Mouse (Mus musculus) brown adipose tissue, adult 24 weeks (tissue): ENCODE measurements at regions not wholly inside any gene's neighbourhood (a gene's known extent, or its start where the extent isn't known, plus 50 kb on each side); places are given as distances from the start of the nearest gene placed in this dataset.
"Not testable (repeated sequence)": the region's sequence is repeated elsewhere in the genome, so short reads cannot be mapped to it uniquely, and the experiment has no call there.

ENCODE experiments used
- H3K27ac ChIP-seq: fragments of 200-500 bp; replicated peaks from 2 replicates; pipeline ENCODE4 v1.5.1; 2012; ENCODE audit warnings: low read depth, mild to moderate bottlenecking, low read length
- H3K4me1 ChIP-seq: fragments of 200-500 bp; 2 replicates; pipeline ENCODE4 v1.6.1; 2012; ENCODE audit warnings: low read length, mixed read lengths; ENCODE audit not compliant: control insufficient read depth, insufficient read depth, insufficient read length
- H3K4me3 ChIP-seq: fragments of 200-500 bp; 2 replicates; pipeline ENCODE4 v1.5.1; 2012; ENCODE audit warnings: low read depth, mild to moderate bottlenecking, low read length, moderate library complexity; ENCODE audit not compliant: insufficient read depth

DNA sequence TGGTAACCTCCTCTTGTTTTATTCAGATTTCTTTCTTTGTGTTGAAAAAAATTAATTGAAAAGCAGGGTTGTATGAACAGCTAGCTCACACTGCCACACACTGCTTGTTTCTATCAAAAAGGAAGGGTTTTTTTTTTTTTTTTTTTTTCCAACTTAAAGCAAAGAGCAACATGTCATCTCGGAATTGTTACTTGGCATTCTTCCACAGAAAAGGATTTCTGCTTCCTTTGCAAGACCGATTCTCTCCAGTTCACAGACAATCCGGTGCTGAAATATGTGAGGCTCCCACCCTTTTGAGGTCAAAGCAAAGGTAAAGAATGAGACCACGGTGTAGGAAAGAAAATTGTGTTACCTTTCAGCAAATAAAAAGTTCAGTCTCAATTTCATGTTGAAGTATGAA lies 401.3 kb upstream of the Nova1 start:
- Histone ChIP-seq H3K4me1 (no peaks in the 10 kb centered on the region), H3K27ac (no peak overlapping the region; the same call in 1 of the 2 replicates), H3K4me3 (no peak overlapping the region)

DNA sequence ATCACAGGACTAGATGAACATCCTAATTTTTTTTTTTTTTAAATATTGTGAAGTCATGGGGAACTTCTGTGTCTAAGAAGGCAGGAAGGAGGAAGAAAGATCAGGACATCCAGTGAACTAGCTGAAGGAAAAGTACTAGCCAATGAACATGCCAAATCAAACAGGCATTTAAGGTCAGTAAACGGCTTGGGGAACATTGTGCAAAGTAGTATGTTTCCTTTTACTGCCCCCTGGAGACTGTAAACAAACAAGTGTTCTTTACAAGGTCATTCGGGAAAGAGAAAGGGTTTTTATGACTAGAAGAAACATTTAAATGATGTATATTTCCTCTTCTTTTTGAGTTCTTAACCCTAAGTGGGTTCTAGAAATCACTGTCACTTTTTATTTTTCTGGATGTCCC lies 400.6 kb upstream of the Nova1 start:
- Histone ChIP-seq H3K4me1 (no peaks in the 10 kb centered on the region), H3K27ac (no peak overlapping the region), H3K4me3 (no peak overlapping the region)

DNA sequence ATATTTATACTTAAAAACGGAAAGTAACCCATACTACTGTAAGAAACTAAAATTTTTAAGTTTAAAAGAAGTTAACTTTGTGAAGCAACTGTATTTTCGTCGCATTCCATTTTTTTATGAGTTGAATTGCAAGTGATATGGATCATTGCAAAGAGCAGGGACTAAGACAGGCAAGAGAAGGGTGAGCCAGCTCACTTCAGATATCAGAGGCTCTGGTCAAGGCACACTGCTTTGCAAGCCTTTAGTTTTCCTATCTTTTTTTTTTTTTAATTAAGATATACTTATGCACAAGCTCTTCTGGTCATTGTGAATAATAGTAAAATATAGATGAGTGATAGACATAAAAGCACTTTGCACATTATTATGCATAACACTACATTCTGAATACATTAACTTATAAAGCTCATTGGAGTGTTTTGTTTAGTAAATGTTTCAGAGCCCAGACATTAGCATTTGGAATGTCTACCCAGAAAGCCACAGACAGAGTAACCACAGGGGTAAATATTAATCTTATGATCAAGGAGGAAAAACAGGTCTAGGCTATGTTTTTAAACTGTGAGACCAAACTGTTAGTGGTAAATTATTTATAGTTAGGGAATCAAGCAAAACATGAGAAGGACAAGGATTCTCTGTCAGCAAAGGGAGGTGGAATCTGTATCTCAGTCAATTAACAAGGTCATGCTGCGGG lies 392.8 kb upstream of the Nova1 start:
- Histone ChIP-seq H3K27ac (no peak overlapping the region), H3K4me3 (no peak overlapping the region)

DNA sequence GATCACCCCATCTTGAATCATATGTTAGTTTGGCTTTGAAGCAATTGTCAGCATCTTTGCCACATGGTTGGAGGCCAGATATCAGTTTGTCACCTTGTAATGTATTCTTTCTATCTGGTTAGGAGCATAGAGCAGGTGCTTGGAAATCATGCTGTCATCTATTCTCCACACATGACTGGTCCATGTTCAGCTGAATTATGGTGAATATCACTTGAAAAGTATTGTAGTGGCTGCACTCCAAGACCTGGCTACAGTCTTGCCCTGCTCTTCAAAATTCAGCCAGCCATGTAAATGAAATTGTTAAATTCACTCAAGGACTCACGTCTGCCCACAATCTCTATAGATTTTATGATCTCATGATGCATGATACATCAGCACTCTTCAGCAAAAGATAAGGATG lies 384.2 kb upstream of the Nova1 start:
- no peak overlapping the region for H3K4me3 ChIP-seq
- no peaks in the 10 kb centered on the region for H3K4me1 ChIP-seq

More for the DNA sequence above, 392.8 kb upstream of the Nova1 start:
- no peaks in the 10 kb centered on the region for H3K4me1 ChIP-seq

DNA sequence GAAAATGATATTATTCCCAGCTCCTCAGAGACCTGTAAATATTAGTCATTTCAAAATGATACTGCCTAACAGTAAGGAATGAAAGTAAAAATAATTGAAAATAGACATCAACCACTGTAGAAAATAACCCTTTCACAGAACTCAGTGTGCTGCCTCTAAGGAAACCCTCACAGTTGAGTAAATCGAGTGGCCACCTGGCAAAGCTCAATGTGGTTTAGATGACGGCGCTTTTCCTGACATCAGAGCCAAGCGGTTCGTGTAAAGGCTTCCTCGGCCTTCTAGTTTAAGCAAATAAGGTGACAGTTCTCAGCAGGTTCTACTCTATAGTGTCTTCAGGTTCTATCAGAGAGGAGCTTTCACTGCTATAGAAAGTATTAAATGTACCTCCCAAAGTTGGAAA lies 379.9 kb upstream of the Nova1 start:
- Histone ChIP-seq H3K4me3 (no peak overlapping the region), H3K27ac (no peak overlapping the region), H3K4me1 (no peaks in the 10 kb centered on the region)

More for the DNA sequence above, 384.2 kb upstream of the Nova1 start:
- H3K27ac ChIP-seq, result no peak overlapping the region

DNA sequence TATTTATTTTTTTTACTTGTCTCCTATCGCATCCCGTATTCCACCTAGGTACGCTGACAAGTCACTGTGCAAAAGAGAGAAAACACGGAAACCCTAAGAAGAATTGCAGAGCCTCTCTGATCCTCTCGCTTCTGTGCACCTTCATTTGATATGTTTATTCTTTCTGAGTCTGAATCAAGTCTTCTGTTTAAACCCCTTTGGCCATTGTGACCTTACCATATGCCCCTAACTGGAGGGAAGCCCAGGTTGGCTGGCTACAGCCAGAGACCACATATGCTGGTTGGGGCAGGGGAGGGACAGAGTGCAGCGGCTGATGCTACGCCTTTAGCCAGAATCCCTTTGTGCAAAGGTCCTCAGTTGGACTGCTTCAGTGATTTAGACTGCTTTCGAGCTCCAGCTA lies 346.0 kb upstream of the Nova1 start:
- Histone ChIP-seq H3K4me3 (no peak overlapping the region), H3K4me1 (no peaks in the 10 kb centered on the region), H3K27ac (no peak overlapping the region)

DNA sequence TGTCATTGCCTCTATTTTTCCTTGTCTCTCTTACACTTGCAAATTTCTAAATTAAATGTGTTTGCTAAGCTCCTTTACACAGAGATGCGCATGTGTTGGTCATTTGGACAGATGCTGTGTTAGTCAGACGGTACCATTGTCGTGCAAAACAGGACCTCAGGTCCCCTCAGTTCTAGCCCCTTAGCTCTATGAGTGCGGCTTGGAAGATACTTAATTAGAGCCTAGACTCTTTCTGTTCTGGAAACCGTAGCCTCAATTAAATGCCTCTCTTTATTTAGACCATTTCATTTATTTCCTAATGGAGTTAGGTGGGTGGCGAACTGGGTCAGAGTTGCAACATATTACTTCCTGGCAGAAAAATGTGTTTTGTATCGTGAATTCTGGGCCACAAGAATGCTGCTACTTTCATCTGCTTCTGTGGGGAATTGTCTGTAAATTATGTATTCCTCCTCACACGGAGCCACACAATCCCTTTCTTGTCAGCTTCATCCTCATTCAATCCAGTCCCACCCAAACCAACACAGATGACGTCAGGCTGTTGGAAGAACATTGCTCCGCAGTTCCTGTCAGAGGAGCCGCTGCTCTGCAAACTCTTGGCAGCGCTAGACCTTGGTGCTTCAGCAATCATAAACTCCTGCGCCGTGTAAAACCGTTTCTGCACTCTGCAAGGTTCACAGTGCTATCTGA lies 345.4 kb upstream of the Nova1 start:
- no peaks in the 10 kb centered on the region for H3K4me1 ChIP-seq
- H3K4me3 ChIP-seq, result peak overlapping the region; percentile 50
- no peak overlapping the region for H3K27ac ChIP-seq

DNA sequence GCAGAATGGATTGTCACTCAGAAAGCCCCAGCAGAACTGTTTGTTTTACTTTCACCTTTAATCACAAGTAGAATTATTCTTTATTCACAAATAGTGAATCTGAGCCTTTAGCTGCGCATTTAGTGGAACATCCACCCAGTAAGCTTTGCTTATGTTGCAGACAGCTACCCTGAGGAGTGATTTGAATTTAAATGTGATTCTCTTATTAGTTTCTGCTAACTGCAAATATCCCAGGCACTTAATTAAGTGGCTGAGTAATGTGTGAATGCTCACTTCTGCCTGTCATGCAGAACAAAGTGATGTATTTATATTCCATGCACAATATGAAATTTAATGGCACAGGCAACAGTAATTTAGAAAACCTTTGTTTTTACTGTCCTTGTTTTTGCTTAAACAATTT lies 344.4 kb upstream of the Nova1 start:
- Histone ChIP-seq H3K4me3 (no peak overlapping the region), H3K27ac (no peak overlapping the region), H3K4me1 (no peaks in the 10 kb centered on the region)

DNA sequence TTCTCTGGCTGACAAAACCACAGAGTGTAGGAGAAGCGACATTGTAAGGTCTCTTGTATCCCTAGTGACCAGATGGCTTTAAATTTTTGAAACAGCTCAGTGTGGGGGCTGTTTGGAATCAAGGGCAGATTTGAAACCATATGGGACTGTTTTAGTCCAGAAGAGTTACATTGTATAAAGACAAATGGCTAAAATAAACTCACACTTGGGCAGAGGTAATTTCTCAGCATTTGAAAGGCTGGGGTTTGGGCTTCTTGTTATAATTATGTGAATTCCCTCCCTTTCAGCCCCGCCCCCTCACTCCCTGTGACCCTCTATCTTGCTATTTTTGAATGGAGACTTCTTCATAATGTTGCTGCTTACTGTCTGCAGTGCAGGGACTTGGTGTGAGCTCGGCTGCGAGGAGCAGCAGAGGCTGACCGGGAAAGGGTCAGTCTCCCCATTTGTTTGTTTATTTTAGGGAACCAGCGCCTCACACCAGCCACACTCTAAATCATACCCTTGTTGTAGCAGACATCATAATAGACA lies 344.0 kb upstream of the Nova1 start:
- H3K4me3 ChIP-seq, result no peak overlapping the region
- H3K4me1 ChIP-seq, result no peaks in the 10 kb centered on the region
- H3K27ac ChIP-seq, result no peak overlapping the region

DNA sequence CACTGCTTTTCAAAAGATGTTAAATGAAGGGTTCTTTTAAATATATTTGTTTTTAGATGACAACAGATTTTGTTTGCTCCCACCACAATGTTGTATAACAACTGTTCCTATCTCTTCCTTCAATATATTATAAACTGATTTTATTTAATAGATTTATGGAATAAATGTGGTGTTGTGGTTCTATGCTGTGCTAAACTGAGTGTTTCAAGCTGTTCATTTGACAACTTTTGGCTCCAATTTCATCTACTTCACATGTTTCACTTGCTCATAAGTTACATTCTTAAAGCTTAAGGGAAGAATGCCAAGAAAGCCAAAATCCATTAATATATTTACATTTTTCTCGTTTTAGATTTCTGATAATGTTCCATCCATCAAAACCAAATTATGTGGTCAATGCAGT lies 341.9 kb upstream of the Nova1 start:
- H3K4me1 ChIP-seq, result no peaks in the 10 kb centered on the region
- H3K27ac ChIP-seq, result no peak overlapping the region
- no peak overlapping the region for H3K4me3 ChIP-seq

DNA sequence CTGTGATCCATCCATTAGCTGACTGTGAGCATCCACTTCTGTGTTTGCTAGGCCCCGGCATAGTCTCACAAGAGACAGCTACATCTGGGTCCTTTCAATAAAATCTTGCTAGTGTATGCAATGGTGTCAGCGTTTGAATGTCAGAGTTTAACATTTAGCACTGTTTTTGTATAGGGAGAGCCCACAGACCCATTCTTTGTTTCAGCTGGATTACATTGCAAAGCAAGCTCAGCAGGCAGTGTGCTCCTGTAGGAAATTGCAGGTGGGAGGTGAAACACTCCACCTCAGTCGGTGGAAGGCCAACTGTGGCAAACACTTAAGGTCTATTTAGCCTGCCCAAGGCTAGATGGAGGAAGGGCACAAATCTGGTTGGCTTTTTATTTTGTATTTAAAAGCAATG lies 337.2 kb upstream of the Nova1 start:
- not testable (repeated sequence) for H3K4me3 ChIP-seq, H3K4me1 ChIP-seq, H3K27ac ChIP-seq

DNA sequence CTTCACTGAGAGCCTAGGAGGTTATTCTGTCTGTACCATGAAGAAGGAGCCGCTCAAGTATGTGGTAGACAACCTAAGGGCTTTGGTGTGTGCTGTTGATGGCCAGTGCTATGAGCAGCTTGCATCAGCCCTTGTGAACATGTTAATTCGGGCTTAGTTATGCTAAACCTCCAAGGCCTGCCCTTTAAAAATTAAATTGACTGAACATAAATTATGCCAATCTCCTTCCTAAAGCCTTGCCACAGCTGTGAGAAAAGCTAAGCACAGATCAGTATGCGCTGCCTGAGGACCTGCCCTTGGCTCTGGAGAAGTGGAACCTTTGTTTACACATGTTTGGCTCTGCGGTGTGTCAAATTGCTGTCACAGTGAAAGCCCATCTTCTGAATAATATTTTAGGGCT lies 321.9 kb upstream of the Nova1 start:
- Histone ChIP-seq H3K4me3 (no peak overlapping the region), H3K4me1 (no peaks in the 10 kb centered on the region), H3K27ac (no peak overlapping the region)

DNA sequence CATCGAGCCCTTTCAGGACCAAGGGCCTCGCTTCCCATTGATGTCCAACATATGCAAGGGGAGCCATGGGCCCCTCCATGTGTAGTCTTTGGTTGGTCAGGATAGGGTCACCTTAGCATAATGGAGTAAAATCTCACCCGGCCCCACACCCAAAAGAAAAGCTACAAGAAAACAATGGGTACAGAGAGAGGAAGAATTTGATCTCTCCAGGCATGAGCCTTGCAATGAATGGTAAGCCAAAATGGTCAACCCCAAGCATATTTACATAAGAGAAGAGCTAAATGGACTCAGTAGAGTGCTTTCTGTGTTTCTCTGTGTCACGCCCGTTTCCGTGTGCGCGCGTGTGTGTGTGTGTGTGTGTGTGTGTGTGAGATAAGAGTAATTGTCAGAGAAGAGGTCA lies 311.1 kb upstream of the Nova1 start:
- Histone ChIP-seq H3K4me1 (no peaks in the 10 kb centered on the region), H3K4me3 (no peak overlapping the region), H3K27ac (no peak overlapping the region)

DNA sequence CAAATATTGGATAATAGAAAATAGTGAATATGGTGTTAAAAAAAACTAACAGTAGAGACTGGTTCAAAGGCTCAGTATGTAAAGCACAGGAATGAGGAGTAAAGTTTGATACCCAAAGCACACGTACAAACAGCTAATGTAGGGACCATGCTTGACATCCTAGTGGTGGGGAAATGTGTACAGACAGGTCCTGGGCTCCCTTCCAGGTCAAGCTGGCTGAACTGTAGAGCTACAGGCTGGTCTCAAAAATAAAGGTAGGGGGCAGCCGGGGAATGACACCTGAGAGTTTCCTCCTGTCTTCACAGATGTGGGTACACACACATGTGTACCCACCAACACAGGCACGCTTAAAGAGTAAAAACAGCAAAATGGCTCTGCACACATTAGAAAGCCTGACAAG lies 309.9 kb upstream of the Nova1 start:
- Histone ChIP-seq H3K4me1 (no peaks in the 10 kb centered on the region), H3K4me3 (no peak overlapping the region), H3K27ac (no peak overlapping the region)

DNA sequence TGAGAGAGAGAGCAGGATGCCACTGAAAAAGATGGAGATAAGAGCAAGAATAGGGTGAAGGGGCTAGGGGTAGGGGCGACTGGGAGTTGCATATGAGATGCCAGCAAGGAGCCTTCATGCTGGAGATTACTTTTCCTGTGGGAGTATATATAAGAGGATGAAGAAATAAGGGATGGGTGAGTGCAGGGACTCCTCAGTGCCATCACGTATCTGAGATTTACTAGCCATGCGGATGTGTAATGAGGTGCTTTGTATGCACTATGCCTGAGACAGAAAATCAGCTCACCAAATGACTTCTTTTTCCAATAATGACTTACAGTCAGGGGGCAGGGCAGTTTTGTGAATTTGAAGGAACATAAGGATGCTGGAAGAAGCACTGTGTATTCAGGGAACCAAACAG lies 302.7 kb upstream of the Nova1 start:
- Histone ChIP-seq H3K4me1 (no peaks in the 10 kb centered on the region), H3K4me3 (no peak overlapping the region), H3K27ac (no peak overlapping the region)

DNA sequence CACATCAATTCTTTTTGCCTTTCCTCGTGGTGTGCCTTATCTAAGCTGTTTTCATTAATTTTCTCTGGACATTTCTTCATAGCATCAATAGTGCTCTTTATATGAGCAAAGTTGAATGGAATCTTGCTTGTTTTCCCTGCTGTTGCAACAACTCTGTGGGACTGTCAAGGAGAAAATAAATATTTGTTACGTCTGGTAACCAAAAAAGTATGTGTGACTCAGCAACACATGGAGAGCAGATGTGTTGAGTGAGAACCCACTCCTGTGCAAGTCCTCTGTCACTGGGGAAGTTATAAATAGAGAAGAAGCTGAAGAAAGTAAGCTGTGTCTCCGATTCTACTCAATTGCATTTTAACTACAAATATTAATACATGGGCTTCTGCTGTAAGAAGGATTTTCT lies 298.8 kb upstream of the Nova1 start:
- Histone ChIP-seq H3K4me1 (no peaks in the 10 kb centered on the region), H3K27ac (no peak overlapping the region), H3K4me3 (no peak overlapping the region)
